Mouse (Mus musculus) bone marrow macrophage, adult 2 months (primary cell): ENCODE results near the gene Acot3.

Experiments
- CTCF ChIP-seq: IDR thresholded peaks from 2 replicates; pipeline ENCODE4 v1.5.1; 2012; ENCODE audit warnings: low read depth, mild to moderate bottlenecking, low read length, moderate library complexity
- POLR2A ChIP-seq: IDR thresholded peaks from 2 replicates; pipeline ENCODE4 v1.6.1; 2012; ENCODE audit warnings: mild to moderate bottlenecking, low read depth, low read length, borderline replicate concordance

- TF ChIP-seq CTCF, result no peak
- no peak for TF ChIP-seq POLR2A
These were observed 43.2 kb upstream of the Acot3 start for GRCm38 (mm10) chr12:84008729-84009128.
